Mouse (Mus musculus): ENCODE data around the gene Prmt3. TPM values are rescaled to one million over a fixed set of nuclear protein-coding genes. Genes with fewer than 3 reads are reported as not detected.

The Prmt3 gene
- total RNA-seq, 2 experiments from 2014 or later: 11.1 to 15.4 TPM

DNA sequence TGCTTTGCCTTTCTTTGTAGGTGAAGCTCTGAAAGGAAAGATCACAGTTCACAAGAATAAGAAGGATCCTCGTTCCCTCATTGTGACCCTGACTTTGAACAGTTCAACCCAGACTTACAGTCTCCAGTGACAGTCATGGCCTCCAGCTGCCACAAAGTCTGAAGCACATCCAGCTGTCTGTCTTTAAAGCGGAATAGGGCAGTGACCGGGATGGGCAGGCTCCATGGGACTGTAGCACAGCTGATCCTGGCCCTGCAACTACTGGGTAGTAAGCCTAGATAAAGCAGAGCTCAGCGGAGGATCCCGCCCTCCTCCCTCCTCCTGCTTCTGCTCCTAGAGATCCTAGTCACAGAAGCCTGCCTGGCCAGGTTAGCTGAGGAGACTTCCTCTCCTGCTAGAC, 79.2 kb downstream of the Prmt3 start:
- no peak for DNase-seq

DNA sequence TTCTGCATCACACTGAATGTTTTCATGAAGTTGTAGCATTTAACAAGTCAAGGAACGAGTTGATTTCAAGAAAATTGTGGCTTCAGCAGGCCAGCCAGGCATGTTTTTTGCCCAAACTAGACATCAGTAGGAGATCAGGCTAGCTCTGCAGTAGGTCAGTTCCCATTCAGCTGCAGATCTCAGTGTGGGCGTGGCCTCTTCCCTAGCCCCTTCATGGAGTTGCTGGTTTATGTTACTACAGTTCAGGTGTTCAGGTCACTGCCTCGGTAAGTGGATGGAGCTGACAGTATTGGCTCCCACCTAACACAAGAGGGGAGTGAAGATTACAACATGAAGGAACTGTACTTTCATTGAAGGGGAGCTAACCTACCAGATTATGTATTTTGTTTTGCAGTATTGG, 80.1 kb downstream of the Prmt3 start:
- DNase-seq: no peak

DNA sequence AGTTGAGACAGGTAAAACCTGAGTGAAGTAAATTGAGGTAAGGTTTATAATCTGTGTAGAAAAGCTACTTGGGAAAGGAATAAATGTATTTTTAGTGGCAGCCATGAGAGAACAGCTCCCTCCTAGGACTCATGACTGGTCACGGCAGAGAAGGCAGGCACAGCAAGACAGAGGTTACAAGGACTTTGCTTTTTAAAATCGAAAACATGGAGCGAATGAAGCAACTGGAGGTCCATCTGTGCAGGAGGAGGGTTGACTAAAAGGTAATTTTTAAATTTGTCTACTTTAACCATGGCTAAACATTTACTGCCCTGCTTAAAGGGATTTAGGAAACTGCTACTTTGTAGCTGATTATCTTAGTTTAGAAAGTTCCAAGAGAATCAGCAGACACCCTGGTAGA, 81.7 kb downstream of the Prmt3 start:
- DNase-seq: no peak

DNA sequence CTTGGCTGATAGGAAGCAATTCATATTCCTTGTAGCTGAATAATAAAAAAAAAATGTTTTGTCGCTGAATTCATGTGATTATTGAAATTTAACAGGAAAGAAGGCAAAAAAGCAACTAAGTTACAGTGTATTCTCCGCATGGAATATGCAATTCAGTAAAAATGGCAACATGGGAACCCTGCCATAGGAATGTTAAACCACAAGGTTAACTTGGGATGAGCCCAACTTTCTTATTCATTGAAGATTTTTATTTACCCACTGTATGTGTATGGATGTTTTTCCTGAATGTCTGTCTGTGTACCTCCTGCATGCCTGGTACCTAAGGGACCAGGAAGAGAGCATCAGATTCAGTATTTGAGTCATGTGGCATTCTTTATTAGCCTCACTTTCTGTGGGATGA, 83.0 kb downstream of the Prmt3 start:
- no peak for DNase-seq

DNA sequence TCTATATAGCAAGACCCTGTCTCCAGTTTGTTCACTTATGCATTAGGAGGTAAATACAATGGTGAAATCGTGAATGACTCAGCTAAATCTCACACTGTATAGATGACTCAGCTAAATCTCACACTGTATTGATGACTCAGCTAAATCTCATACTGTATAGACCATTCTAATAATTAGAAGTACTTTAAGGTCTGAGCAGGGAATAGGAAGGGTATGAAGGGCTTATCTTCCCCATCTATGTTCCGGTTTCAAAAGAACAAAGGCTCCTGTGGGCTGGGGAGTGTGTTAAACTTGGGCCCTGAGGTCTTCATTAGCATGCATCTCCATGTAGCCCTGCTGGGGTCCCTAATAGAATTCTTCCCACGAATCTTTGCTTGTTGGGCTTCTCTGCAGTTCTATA, 85.6 kb downstream of the Prmt3 start:
- no peak for DNase-seq

DNA sequence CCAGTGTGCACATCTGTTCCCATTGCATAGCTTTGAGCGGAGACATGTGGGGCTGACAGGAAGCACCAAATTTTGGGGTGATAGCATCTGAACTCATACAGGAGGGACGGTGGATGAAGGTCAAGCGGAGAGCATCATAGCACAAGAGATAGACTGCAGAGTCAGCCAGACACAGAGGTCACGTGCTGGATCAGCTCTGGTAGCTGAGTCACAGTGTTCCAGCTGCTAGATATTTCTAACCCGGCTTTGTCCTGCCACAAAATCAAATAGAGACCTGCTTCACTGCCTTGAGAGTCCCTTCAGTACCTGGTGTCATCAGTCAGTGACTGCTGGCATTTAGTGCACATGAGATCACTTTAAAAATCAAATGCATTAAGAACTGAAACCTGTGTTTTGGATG, 91.5 kb downstream of the Prmt3 start:
- DNase-seq: no peak

DNA sequence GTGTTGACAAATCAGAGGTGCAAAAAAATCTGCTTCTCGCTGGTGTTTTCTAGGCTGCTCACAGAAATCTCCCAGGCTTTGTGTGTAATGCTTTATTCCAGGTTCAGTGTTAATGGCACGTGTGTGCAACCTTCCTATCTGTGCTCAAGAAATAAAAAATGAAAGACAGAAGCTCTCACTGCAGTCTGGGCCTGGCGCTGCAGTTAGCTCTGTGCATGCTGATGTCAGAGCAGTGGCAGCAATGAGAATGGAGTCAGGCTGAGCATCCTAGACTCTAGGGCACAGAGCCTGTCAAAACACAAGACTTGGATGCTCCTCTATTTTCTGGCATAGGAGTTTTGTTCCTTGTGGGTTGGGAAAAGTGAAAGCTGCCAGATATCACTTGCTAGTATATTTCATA, 92.1 kb downstream of the Prmt3 start:
- DNase-seq: no peak

DNA sequence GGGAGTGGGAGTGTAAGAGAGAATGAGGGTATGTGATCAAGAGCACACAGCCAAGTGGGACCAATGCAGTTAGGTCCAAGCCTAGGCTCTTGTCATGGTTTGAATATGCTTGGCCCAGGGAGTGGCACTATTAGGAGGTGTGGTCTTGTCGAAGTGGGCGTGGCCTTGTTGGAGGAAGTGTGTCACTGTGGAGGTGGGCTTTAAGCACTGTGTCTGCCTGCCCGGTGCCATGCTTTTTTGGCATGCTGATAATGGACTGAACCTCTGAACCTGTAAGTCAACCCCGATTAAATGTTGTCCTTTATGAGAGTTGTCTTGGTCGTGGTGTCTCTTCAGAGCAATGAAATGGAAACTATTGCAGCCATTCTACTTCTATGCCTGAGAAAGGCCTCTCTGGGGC, 99.2 kb downstream of the Prmt3 start:
- DNase-seq: no peak

DNA sequence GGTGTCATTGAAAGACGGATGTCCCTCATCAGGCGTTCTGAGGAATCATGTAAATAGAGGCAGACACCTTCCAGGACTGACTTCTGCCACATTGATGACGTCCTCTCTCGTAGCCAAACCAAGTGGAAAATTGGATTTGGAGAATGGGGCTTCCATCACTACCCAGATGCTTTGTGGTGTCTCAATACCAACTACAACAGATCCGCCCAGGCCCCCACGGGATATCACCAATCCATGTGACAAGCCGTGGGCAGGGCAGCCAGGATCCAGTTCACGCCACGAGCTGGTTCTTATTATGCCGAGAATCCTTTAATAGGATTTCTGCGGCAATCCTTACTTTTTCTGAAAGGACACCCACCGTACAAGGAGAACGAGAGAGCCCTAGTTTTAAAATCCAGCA, 100.9 kb downstream of the Prmt3 start:
- DNase-seq: no peak

DNA sequence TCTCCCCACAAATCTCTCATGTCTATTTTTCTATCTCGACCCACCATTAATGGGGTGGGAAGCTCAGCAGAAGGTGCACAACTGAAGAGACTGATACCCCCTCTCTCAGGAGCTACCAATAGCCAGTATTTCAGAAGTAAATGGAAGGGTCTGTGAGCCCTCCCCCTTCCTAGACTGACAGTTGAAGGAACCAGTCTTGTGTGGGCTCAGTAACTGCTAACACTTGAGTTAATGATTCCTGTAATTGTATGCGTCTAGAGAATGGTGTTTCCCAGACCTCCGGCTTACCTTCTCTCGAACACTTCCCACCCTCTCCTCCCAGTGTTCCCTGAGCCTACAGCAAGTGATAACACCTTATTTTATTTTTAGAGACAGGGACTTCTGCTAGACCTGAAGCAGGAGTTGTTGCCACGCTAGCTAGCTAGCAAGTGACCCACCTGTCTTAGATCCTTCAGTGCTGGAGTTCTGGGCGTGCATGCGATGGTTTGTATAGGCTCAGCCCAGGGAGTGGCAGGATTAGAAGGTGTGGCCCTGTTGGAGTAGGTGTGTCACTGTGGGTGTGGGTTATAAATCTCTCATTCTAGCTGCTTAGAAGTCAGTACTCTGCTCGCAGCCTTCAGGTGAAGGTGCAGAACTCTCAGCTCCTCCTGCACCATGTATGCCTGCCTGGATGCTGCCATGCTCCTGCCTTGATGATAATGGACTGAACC, 102.0 kb downstream of the Prmt3 start:
- no peak for DNase-seq

DNA sequence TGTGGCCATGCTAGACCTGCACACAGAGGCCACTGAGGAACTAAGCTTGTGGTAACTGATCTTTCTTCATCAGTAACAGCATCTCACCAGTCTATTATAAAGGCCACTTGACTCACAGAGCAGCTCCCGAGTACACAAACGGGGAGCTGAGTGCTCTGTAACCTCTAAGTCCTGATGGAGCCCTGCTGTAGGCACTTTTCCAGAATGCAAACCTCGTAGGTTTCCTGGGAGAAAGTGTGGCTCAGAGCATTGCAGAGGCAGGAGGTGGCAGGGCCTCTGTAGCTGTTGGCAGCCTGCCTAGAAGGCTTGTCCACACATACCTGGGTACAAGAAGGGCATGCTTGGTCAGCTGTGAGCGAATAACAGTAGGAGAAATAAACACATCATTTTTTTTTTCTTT, 104.1 kb downstream of the Prmt3 start:
- DNase-seq: no peak

DNA sequence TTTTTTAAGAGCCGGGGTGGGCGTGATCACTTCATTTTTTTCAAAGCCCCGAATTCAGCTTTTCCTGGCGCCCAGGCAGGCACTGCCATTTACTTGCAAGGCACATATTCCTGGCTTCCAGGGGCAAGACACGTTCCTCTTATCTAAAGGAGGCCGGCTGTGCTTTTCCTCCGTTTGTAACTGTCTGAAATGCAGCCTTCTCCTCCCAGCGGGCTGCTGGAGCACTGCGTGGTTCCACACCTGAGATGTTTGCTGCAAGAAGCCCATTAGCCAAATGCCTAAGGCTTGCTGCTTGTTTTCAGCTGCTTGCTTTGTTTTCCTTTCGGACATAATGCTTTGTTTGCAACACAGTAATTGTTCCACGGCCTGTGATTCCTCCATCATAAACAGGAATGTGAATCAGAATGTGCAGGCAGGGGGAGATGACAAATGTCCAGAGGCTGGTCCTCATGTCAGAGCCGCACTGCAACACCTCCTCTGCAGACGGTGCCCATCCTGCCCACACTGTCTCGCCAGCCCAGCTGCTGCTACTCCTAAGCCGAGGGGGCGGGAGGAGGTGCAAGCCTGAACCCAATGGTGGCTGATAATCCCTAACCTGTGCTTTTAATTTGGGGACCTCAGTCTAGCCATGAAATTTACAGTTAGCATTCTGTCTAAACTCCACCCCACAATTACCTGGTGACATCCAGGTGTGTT, 104.7 kb downstream of the Prmt3 start:
- DNase-seq: no peak

DNA sequence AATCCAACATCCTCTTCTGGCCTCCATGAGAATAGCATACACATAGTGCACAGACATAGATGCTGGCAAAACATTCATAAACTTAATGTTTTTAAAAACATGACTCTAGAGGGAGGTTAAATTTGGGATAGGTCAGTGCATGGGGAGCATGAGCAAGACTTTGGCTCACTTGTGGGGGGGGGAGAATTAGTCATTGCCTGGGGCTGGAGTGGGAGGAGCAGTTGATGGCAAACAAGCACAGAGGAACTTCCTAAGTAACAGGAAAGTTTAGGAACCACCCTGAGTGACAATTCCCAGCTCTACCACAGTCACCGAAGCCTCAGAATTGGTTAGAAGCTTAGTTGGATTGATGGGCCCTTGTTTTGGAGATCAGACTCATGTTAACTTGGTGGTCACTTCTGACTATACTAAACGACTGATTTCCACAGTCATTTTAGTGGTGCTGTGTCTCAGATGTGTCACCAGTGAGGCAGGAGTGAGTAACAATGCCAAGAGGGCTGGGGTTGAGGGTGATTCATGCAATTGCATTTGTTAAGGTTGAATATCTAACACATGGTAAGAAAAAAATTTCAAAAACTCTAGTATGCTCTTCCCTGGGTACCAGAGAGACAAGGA, 109.7 kb downstream of the Prmt3 start:
- no peak for DNase-seq

DNA sequence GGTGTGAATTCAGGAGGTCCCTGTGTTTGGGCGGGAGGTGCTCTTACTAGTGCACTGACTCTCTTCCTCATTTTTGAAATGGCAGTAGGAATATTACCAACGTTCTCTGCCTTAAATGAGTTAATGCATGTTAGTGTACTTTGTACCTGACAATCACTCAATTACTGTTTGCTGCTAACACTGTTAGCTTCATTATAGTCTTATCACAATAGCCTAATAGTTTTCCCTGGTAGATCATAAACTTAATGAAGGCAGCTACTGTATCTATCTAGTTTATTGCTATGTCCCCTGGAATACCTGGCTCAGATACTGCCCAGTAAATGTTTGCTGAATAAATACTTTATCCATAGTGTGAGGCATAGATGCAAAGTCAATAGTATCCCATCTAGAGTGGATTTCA, 116.6 kb downstream of the Prmt3 start:
- no peak for DNase-seq

DNA sequence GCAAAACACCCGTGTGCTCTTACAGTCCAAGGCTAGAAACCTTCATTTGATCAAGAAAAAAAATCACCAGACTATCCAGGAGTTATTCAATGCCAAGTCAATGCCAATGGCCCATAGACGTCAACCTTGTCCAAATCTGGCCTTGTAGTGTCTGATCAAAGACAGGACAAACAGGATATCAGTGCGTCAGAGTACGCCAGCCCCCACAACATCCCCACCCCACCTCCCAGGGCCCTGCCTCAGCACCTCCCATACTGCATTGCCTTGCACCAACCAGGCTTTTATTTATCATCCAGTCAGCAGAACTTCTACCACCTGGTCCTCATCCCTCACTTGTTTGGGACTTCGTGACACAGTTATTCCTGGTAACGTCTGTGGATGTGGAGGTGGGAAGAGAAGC, 117.2 kb downstream of the Prmt3 start:
- no peak for DNase-seq

DNA sequence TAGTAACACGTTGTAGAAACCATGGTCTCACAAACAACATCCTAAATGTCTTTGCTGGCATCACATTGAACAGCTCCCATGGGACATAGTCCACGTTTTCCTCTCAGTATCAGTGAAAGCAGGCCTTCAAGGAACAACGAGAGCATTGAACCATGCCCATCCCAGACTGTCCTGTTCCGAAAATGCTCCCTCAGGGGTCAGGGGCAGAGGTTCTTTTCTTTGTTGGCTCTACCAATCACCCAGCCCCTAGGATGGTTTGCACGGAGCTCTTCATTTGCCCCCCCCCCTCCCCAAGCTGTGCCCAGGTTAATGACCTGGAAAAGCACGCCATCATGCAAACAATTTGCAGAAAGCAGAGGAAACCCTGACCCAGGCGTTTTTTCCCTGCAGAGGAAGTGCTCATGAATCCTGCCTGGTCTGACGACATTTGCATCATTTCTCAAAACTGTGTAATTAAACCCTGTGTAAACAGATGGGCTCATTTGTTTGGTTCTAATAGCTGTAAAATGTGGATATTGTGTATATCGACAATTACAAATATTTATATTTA, 123.9 kb downstream of the Prmt3 start:
- DNase-seq: no peak

DNA sequence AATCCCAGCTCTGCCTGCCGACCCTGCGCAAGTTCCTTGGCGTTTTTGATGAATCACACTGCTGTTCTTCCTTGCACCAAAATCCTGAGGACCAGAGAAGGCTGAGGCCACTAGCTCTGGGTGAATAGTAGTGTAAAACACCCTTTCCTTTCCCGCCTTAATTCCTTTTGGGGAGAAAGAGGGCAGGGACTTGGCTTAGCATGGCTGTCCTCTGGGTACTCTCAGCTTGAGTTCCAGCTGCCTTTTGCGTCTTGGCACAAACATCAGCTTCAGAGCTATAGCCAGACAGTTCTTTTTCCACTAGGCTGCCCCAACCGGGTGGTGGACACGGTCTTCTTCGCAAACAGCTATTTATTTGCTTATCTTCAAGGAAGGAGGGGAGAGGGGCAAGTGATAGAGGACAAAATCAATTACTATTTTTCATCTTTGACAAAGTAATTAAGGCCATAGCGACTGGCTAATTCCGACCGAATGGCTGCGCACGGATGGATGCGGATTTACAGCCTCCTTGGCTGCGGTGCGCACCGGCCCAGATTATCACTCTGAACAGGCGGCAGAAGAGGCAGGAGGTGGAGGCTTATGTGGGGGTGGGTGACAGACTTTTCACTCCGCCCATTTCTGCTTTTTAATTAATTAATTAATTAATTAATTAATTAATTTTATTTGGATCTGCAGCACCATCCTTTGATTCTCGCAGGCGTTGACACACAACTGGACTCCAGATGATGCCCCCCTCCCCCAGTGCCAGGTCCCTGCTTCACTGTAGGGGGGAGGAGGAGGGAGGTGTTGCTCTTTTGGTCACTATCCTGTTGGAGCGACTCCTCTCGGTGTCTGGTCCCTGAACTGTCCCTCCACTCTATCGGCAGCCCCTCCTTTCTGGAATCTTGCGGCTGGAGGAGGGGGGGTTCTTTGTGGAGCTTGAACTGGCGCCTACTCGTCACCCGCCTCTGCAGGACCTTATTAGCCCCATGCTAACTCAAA, 129.3 kb downstream of the Prmt3 start:
- no peak for DNase-seq

Other genes with a start within 250 kb of the Prmt3 start
- gene Dbx1, start 141.5 kb upstream of the Prmt3 start, total RNA-seq (2021): under 1 TPM; 0.11 to 0.21 TPM
- gene Htatip2, start 19.2 kb upstream of the Prmt3 start, total RNA-seq (2021): 1 to 10 TPM; 1.3 to 1.7 TPM
- not detected for gene Slc6a5, start 131.8 kb downstream of the Prmt3 start, total RNA-seq (2021)
- under 1 TPM; 0.09 to 0.38 TPM for gene Nell1, start 196.5 kb downstream of the Prmt3 start, total RNA-seq (2021)

Measured in gastrocnemius, postnatal 10 days (tissue).